Mouse (Mus musculus) lung, adult 2 months (tissue): ENCODE results near the gene Mea1.

Experiments
- CTCF ChIP-seq: fragments of 200-500 bp; IDR thresholded peaks from 2 replicates; pipeline ENCODE4 v1.5.1; 2011; ENCODE audit warnings: mild to moderate bottlenecking, low read length, control low read depth; ENCODE audit not compliant: insufficient read depth
- POLR2A ChIP-seq: fragments of 200-500 bp; IDR thresholded peaks from 2 replicates; pipeline ENCODE4 v1.6.1; 2011; ENCODE audit warnings: low read depth, mild to moderate bottlenecking, control low read depth, low read length, borderline replicate concordance; ENCODE audit errors: extremely low read depth

DNA sequence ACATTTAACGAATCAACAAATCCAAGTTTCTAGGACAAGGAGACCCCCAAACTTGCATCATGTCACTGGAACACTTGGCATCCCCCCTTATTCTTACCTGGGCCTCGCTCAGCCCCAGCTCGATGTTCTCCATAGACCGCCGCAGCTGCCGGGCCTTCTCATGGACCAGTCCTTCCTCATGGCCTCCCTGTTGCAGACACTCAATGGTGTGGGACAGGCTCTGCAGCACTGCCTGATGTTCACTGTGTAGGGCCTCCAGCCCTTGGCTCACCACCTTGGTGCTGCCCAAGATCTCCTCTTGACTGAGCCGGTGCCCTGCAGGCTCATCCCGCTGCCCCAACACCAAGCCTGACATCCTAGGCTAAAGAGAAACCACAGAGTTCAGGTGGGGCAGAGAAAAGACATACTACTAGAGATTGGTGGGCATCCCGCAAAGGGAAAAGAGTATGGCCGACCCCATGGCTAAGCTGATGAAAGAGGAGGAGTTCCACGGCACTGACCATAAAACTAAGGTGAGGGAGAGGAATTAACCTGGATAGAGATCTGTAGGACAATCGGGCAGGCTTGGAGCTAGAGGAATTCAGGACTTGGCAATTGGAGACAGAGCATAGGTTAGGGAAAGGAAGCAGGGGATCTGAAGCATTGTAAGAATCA is 34.3 kb upstream of the Mea1 start:
- TF ChIP-seq CTCF (no peak), POLR2A (no peak)
